Mouse (Mus musculus) heart, adult 2 months (tissue): ENCODE data around the gene Cfp.

Source experiments
- CTCF ChIP-seq: fragments of 200-600 bp; IDR thresholded peaks from 2 replicates; pipeline ENCODE4 v1.8.1; 2022; ENCODE audit warnings: antibody characterized with exemption, mild to moderate bottlenecking, moderate library complexity
- EP300 ChIP-seq: fragments of 200-500 bp; IDR thresholded peaks from 2 replicates; pipeline ENCODE4 v1.6.1; 2011; ENCODE audit warnings: low read depth, low read length, control low read depth; ENCODE audit not compliant: insufficient read depth
- POLR2A ChIP-seq: fragments of 200-500 bp; IDR thresholded peaks from 2 replicates; pipeline ENCODE4 v1.6.1; 2011; ENCODE audit warnings: mild to moderate bottlenecking, low read depth, low read length, control low read depth; ENCODE audit not compliant: insufficient read depth

- no peak for TF ChIP-seq POLR2A
- no peak for TF ChIP-seq CTCF
- TF ChIP-seq EP300 = no peak
Observed at GRCm38 (mm10) chrX:20920249-20920843, 11.0 kb downstream of the Cfp start.
